Mouse (Mus musculus) sigmoid colon, adult 10 weeks (tissue): Measurements from ENCODE around the gene Casp1. TPM values are rescaled to one million over a fixed set of nuclear protein-coding genes. Genes with fewer than 3 reads are reported as not detected.

Experiments
- polyA plus RNA-seq: library from polyadenylated mRNA; stranded (reverse); fragments of 350-450 nt; fragmentation: Illumina TruSeq; extraction: RNeasy Lipid Tissue Mini Kit (QIAGEN cat#74804); gene quantifications from one replicate; pipeline ENCODE4 v1.2.3, GENCODE M21; 2014; ENCODE audit warnings: low read depth, low replicate concordance

The Casp1 gene
- 640 TPM for polyA plus RNA-seq

DNA sequence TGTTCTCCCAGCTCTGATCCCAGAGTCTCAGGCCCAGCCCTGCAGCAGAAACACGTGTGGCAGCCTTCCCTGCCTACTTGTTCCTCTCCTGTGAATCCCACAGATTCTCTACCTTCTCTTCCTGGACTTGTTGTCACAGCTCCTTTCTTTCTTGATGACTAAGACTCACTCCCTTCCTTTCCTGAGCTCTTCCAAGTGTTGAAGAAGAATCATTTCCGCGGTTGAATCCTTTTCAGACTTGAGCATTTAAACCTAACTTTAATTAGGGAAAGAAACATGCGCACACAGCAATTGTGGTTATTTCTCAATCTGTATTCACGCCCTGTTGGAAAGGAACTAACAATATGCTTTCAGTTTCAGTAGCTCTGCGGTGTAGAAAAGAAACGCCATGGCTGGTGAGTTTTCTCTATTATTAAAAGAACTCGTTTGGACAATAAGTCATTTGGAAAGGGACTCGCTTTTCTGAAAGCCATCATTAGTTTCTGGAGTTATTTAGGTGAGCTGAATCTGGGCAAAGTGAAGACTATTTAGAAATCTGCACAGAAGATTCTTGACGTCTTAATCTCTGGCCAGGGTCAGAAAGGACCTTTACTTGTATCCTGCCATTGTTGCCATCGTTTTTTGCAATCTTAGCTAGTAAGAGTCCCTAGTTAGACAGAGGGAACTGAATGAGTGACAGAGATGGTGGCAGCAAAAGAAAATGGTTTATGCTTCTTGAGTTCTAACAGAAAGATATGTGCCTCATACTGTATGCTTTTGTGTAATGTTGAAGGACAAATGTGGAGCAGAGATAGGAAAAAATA, at the start of gene Casp1:
Casp1 (plus strand) TSS at position 189 of the 803 bp plus-strand sequence.

DNA sequence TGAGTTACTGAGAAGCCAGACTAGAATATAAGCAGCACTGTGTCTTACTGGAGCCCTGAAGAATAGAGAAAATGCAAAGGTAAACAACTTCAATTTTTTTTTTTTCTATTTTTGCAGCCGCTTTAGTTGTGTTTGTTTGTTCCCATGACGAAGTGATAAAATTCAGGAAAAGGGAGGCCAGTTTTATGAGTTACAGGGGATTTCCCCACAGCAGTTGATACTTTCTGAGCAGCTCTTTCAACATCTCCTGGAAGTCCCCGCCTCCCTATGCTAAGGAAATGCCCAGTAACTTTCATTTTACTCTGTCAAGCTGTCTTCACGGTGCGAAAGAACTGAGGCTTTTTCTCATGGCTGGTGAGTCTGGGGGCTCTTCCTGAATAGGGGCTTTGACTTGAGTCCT, 10.2 kb downstream of the Casp1 start, which contains the start of gene Casp4:
Casp4 (plus strand) TSS at position 268 of the 400 bp plus-strand sequence.

DNA sequence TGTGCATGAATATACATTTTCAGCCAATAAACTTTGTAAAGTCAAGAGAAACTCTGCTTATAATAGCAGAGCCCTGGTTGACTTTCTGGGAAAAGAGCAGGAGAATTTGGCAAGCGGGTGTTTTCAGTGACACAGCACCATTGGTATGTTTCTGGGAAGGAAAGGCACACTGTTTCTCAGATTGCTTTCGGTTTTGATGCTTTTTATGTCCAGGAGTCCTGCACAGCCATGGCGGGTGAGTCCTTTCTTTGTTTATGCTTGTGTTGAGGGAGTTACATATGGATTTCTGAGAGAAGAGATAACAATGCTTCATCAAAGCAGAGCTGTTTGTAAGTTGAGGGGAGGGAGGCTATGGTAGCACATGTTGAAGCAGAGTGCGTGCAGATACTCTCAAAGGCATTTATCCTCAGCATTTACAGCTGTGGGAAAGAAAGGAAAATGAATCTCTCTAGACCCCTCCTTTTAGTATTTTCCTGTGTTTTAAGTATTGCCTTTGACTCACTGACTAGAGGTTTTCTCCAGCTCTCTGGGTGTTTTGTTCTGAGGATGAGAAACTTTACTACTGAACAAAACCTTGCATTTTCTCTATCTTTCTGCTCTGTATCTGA, 47.1 kb downstream of the Casp1 start, which contains the start of gene Casp12:
Casp12 (plus strand) TSS at position 140 of the 608 bp plus-strand sequence.

Other genes starting within 250 kb of the Casp1 start
- gene Casp4, start 10.3 kb downstream of the Casp1 start, polyA plus RNA-seq = 118 TPM
- gene Casp12, start 46.9 kb downstream of the Casp1 start, polyA plus RNA-seq = 50.5 TPM